Mouse (Mus musculus): ENCODE data around the gene Gpr182. TPM values are rescaled to one million over a fixed set of nuclear protein-coding genes. Genes with fewer than 3 reads are reported as not detected.
"Not testable (repeated sequence)": the region's sequence is repeated elsewhere in the genome, so short reads cannot be mapped to it uniquely, and the experiment has no call there.

The Gpr182 gene
- total RNA-seq (2022): under 1 TPM; 0.34 to 0.48 (median 0.42) TPM

DNA sequence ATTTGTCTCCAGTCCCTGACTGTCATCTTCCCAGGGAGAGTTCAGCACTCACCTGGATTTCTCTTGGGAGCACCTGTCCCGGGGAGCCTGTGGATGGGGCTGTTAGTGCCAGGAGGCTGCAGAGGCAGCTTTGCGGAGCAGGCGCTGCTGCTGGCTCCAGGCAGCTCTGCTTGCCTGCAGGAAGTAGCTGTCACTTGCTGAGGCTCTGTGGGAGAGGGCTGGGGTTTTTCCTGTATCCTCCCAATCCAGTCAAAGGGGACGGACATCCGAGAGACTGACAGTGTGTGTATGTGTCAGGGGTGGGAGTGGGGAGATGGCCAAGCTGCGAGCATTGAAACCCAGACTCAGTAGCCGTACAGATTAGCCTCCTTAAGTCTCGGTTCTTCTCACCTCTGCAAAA is at the start of gene Gpr182:
Gpr182 (minus strand) TSS at position 185 of the 400 bp plus-strand sequence.
- DNase-seq (ENCODE audit: low spot score in 2 of 2): no peak

DNA sequence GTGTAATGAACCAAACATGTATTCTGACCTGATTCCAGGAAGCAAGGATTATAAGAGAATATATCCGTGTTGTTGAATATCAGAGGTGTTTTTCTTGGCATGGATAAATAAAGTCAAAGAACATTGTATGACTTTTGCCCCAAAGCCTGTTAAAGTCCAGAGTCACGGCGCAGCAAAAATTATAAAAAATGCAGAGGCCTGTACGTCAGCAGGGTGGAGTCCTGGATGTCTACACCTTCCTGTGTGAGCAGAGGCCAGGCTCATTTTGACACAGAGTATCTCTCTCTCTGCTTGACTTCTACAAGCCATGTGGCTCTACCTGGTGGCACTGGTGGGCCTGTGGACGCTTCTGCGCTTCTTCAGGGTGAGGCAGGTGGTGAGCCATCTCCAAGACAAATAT is 49.4 kb upstream of the Gpr182 start, which contains the start of gene Rdh16:
Rdh16 (plus strand) TSS at position 262 of the 400 bp plus-strand sequence.
- no peak for DNase-seq (ENCODE audit: low spot score in 2 of 2)

DNA sequence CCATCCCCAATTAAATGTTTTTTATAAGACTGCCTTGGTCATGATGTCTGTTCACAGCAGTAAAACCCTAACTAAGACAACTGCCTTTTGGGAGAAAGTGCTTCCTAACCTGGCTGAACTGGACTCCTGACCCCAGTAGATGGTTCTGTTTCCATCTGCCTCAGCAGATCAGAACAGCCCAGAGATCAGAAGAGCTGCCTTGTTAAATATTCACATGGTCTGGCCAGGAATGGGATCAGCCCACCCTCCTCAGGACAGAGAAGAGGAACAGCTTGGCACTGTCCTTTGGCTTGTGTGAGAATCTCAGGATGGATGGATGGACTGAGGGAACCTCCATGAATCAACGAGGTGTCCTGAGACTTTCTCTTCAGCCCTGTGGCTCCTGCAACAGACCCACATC is 47.8 kb upstream of the Gpr182 start:
- DNase-seq (ENCODE audit: low spot score in 2 of 2): no peak

DNA sequence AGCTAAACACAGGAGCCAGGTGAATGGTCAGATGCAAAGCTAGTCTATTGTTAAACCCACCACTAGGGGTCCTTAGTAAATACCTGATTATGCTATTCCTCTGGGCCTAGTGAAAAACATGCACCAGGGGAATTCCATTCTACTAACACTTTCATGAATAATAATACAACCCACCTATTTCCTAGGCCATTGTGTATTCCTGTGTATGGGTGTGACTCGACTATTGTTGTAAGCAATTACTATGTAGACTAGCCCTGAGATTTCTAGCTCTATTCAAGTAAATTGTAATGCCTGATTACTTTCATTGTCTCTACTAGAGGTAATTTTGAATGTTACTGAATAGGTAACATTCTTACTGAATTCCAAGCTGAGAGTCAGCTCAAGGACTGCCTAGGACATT is 33.9 kb upstream of the Gpr182 start:
- DNase-seq (ENCODE audit: low spot score in 2 of 2): not testable (repeated sequence)

DNA sequence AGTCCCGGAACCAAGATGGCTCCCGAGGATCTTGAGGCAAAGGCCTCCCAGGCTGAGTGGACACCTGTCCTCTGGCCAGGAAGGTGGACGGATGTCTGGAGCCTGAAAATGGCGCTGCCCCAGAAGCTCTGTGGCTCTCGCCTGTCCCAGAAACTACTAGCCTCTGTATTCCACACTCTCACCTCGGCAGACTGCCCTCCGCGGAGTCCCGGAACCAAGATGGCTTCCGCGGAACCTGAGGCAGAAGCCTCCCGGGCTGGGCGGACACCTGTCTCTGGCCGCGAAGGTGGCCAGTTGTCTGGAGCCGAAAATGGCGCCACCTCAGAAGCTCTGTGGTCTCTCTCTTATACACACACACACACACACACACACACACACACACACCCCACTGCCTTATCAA is 30.8 kb upstream of the Gpr182 start:
- not testable (repeated sequence) for DNase-seq (ENCODE audit: low spot score in 2 of 2)

DNA sequence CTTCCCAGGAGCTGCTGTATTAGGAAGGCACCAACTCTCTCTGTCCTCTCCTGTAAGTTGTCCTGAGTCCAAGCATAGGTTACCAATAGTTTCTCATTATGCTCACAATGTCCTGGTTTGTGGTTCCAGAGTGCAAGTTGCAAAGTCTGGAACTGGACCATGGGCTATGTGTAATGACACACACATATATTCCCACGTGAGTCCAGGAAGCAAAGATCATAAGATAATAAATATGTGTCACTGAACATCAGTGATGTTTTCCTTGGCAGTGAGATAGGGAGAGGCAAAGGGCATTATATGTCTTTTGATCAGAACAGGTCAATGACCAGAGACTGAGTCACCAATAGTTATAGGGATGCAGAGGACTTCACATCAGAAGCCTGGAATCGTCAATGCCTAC is 24.5 kb upstream of the Gpr182 start, which contains the start of gene Rdh9:
Rdh9 (plus strand) TSS at position 376 of the 400 bp plus-strand sequence.
- no peak for DNase-seq (ENCODE audit: low spot score in 2 of 2)

DNA sequence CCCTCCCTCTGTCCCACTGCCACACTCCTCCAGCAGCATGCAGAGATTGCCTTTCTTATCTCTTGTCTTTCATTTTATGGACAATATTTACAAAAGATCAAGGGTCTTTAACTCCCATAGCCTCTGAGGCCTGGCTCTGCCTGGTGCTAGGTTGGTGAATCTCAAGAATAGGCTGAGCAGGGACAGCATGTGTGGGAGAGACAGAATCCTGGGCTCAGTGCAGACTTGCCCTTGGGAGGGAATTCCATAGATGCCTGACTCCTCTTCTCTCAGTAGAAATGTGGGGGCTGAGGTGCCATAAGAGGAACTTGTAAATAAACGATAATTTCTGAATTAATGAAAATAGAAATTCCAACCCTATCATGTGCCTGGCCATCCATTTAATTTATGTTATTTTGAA is 15.0 kb upstream of the Gpr182 start:
- no peak for DNase-seq (ENCODE audit: low spot score in 2 of 2)

DNA sequence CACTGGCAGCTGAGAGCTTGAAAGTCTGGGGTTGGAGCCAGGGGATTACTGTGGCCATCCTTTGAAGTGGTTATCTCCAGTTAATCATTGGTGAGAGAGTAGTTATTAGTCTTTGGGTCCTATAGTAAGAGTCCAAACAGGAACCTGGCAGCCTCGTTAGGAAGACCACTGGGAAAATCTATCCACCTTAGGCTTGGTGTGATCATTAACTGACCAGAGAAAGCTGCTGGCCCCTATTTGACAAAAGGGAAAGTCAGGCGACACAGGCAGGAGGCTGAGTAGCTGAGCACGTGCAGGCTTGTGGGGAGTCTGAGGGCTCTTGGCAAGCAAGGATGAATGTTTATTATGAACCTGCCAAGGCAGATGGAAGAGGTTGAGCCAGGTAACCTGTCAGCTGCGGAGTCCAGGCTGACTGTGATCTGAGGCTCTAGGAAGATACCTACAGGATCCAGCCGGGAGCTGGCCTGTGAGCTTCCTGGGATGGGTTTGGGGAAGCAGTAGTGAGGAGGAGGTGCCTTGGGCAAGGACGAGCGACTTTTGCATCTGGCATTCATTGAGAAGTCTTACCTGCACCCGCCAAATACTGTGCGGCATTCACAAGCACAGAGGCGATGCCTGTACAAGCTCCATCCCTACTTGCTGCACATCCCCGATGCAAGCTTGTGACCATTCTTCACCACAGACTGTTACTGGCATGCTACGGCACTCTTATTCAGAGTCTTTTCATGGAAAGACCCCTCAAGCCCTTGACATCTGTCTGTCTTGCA is 12.6 kb upstream of the Gpr182 start:
- DNase-seq (ENCODE audit: low spot score in 2 of 2): no peak

DNA sequence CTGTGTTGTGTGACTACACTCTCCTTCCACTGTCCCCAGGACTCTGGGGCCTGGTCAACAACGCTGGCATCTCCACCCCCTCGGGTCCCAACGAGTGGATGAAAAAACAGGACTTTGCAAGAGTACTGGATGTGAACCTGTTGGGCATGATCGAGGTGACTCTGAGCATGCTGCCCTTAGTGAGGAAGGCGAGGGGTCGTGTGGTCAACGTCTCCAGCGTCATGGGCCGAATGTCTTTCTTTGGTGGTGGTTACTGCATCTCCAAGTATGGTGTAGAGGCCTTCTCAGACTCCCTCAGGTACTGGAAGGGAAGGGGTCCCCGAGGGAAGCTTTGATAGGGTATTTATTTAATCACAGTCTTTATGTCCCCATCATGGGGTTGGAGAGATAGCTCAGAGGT is 11.4 kb upstream of the Gpr182 start:
- DNase-seq (ENCODE audit: low spot score in 2 of 2): not testable (repeated sequence)

DNA sequence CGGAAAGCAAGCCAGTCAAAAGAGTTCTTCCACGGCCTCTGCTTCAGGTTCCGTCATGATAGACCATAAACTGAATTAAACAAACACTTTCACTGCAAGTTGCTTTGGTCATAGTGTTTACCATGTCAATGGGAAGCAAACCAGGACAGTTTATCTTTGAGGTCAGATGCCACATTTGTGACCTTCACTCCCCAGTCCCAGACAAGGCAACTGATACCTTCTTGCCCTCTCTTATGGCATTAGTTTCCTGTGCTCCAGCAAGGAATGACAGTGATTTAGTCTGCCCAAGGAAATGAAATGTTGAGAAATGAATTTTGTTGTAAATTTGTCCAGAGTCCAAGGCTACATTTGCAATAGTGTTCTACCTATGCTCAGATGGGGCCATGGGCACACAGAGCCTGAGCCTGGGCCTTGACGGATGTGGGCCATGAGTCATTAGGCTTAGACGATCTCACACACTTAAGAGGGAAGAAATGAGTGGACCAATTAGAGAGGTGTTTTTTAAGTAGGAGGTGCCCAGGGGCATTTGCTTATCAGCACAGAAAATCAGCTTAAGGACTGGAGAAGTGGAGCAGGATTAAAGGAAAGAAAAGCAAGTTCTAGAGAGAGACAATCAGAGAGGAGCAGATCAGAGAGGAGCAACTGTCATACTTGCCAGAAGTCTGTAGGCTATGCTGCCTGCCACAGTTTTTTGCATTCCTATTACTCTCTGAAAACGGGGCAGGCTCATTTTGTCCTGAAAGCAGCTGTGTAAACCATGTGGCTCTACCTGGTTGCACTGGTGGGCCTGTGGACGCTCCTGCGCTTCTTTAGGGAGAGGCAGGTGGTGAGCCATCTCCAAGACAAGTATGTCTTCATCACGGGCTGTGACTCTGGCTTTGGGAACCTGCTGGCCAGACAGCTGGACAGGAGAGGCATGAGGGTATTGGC is 7.9 kb upstream of the Gpr182 start, which contains the start of the genes Rdh1 and Rdh16f1:
Rdh1 (plus strand) TSS at position 541 of the 930 bp plus-strand sequence.
Rdh16f1 (plus strand) TSS at position 607 of the 930 bp plus-strand sequence.
- no peak for DNase-seq (ENCODE audit: low spot score in 2 of 2)

DNA sequence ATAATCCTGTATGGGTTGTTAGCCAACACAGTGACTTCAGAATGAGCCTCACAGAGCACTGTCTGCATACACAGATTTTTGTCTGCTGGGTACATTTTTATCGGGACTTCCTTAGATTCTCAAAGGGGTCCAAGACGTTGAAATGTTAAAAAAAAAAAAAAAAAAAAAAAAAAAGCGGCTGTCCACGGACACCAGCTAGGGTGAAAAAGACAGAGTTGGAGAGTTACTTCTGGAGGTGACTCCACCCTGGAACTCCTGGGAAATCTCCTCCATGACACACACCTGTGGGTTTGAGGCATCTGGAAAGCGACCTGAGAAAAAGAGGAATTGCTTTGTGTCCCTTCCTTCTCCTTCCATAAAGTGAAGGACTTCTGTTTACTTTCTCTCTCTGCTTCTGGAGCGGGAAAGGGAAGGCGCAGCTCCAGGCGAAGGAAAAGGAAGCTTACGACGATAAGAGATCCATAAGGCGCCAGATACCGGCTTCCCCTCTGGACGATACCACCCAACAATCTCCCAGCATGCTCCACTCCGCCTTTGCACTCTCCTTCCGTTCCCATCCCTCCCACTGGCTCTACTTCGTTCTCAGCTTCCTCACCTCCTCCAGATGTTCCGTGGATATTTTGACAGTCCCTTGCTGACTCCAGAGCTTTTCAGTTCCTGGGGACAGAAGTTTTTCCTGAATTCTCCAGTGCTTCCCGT is 4.4 kb upstream of the Gpr182 start:
- DNase-seq (ENCODE audit: low spot score in 2 of 2): no peak

DNA sequence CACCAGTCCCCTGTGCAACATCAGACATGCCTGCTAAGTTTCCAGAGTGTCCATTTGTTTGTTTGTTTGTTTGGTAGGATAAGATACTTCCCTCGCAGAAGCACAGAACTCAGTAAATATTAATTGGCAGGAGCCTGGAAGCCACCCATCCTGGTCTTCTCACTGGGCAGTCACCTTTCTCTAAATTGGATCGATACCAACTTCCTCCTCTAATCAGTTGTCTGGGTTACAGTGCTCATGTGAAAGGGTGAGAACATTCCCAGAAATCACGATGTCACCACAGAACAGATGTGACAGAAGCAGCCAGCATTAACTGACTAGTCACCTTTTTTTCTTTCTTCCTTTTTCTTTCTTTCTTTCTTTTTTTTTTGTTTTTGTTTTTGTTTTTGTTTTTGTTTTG is 3.7 kb upstream of the Gpr182 start:
- DNase-seq (ENCODE audit: low spot score in 2 of 2): no peak

DNA sequence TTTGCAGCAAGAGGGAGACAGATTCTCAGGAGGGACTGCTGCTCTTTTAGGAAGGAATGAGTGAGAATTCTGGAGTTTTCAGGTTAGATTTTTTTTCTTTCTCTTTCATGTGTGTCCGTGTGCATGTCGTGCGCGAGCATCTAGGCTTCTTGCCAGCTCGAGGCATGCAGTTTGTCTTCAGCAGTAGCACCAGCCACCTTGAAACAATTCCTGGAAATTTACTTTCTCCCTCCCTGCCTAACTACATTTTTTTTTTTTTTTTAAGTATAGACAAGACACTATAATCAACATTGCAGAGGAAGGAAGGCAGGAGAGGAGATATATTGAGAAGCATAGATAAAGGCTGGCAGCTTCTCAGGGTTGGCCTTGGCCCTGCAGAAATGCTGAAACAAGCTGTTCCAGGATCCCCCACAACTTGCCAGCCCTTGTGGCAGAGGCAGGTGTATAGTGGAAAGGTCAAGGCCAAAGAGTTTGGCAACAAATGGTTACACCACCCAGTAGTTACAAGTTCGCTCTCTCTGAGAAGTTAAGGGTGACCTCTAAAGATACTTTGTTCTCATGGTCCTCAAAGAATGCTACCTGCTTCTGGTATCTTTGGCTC is 3.1 kb upstream of the Gpr182 start:
- no peak for DNase-seq (ENCODE audit: low spot score in 2 of 2)

DNA sequence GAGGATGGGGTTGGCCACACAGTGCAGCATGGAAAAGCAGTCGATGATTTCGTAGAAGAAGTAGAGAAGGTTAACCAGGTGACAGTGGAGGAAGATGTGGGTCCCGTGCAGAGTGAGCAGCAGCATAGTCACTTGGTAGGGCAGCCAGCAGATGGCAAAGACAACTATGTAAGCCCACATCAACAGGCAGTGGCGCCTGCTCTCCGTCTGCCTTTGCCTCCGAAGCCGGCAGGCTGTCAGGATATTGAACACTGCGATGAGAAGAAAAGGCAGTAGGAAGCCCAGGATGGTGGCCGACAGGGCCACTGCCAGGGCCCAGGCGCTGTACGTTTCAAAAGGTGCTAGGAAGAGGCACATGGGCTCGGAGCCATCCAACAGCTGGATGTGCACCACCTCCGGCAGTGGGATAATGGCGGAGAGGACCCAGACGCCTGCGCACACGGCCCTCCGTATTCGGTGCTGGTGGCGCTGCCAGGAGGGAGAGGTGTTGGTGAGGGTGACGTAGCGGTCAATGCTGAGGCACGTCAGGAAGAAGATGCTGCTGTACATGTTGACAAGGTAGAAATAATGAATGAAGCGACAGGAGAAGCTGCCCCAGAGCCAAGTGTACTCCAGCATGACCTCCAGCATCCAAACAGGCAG is 1.3 kb downstream of the Gpr182 start:
- DNase-seq (ENCODE audit: low spot score in 2 of 2): no peak

DNA sequence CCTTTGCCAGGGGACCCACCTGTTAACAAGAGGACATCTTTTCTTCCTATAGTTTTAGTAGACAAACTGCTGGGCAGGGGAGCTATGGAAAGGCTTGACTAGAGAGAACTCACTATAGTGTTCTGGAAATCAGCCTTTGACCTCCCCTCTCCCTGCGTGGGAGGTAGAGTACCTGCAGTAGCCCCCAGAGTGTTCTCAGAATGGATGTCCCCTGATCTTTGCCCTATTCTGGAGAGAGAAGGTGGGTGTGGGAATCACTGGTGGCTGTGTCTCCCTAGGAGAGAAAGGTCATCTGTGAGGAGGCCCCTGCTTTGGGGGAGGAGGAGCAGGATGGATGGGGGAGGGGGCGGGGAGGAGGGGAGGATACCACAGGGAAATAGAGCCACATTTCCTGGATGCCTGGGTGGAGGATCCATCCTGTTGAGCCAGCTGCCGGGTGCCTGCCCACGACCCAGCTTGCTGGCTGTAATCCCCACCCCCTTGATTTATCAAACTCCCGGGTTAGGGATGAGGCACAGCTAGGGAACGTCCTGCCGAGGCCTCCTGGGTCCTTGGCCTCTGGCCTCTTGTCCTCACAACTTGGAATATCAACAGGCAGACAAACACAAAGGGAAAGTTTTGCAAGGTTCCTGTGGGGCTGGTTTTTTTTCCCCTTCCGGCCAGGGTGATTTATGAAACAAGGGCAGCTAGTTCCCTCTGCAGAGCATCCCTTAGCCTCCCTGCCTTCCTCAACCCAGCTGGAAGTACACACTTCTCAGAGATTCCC is 2.5 kb downstream of the Gpr182 start:
- peak in 1 of 2 experiments; percentile 21 for DNase-seq (ENCODE audit: low spot score in 2 of 2)

DNA sequence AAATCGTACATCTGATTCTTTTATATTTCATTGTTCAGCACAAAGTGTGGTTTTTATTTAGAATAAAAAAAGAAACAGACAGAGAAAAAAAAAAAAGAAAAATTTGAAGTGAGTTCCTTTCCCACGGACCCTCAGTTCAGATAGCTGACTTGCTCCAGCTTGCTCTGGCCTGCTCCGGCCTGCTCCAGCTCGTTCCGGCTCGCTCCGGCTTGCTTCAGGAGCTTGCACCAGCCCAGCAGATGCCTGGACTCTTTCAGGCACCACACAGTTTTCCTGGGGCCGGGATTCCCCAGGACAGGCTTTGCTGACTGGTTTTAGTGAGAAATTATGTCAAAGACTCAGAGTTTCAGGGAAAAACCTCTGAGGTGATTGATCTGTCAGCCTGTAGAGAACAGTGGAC is 4.3 kb downstream of the Gpr182 start:
- DNase-seq (ENCODE audit: low spot score in 2 of 2): no peak

DNA sequence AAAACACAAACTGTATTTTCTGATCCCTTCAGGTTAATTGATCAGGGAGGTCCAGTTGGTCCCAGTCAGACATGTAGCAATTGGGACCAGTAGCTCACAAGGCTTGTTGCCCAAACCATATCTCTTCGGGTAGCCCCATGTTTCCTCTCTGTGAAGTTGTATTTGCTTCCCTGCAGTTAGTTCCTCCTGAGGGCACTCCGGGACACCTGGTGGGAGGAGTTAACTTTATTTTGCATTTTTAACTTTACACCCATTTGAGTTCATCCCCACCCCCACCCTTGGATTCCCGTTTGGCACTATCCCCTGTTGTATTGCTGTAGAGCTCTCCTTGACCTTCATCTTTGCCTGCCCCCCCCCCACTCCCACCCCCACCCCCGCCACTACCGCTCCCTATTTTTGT is 5.6 kb downstream of the Gpr182 start:
- no peak for DNase-seq (ENCODE audit: low spot score in 2 of 2)

DNA sequence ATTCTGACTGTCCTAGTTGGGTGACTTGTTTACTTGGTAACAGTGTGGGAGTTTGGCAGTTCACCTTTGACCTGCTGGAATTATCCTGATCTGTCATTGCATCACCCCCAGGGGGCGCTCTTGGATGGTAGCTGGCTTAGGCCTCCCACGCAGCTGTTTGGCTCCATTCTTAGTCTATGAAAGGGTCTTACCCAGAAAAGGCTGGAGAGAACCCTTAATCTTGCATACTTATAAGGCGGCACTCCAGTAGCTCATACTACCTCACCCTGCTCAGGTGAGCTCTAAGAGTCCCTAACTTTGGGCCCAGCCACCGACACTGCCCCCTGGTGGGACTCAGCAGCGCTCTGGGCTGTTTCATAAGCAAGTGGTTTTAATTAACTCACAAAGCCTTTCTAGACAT is 6.9 kb downstream of the Gpr182 start:
- DNase-seq (ENCODE audit: low spot score in 2 of 2): no peak

DNA sequence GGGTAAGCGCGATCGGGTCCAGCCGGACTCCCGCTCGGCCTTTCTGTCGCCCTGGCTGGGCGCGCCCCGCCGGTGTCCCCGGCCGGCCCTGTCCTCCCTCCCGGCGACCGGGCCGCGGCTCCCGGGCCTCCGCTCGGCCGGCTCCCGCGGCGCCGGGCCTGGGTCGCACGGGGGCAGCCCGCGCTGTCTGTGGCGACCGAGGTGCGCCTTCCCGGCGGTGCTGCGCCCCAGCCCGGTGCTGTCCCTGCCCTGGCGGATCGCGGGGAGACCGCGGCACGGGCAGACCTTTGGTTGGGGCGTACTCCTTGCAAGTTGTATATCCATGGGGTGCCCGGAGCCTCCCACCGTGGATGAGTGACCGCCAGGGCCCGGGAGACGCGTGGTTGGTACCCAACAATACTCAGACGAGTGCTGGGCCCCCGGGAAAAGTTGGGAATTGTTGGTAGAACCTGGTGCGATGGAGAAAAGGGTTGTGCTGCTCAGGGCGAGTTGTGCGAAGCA is 11.8 kb downstream of the Gpr182 start:
- peak in 1 of 2 experiments; percentile 21 for DNase-seq (ENCODE audit: low spot score in 2 of 2)

Data from gastrocnemius, adult 8-10 months (tissue).